Mouse (Mus musculus) retina, adult 2 months (tissue): ENCODE data around the gene 6430628N08Rik.

Experiments
- DNase-seq: peaks from one replicate; pipeline ENCODE4 v3.0.0-alpha.2; 2012; ENCODE audit warnings: low read depth, low spot score

6430628N08Rik gene

DNA sequence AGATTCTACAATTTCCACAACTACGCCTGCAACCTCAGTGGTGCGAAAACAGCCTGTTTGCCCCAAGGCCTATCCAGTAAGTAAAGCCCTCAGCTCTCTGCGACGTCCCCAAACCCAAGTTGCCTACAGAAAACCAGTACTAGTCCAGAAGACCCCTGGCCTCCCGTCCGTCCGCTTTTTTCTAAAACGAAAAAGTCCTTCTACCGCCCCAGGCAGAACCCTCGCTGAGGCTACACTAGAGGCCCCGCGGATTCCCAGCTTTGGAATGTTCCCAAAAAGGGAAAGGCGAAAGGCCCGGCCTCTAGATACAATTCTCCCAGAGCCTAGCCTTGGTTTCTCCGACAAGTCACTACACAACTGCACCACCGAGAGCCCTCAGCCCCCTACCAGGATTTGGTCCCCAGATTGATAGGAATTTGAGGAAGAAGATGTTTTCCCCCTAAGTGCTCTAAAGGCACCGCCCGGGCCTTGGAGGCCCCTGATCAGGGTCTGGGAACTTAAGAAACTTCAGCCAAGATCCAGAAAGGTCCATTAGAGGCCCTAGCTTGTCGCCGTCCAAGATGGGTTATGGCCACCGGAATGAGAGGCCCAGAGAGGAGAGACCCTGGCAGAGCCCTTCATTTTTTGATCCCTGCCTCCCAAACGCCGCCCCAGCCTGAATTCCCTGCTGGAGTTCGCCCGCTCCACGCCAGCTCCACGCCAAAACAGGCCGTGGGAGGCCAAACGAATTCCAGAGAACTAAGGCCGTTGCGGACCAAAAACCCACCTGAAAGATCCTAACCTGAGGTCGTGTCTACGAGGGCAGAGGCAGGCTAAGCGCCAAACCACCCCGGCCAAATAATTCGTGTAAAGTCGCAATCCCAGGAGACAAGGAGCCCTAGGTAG, 48.1 kb downstream of the 6430628N08Rik start:
- DNase-seq, result no peak

DNA sequence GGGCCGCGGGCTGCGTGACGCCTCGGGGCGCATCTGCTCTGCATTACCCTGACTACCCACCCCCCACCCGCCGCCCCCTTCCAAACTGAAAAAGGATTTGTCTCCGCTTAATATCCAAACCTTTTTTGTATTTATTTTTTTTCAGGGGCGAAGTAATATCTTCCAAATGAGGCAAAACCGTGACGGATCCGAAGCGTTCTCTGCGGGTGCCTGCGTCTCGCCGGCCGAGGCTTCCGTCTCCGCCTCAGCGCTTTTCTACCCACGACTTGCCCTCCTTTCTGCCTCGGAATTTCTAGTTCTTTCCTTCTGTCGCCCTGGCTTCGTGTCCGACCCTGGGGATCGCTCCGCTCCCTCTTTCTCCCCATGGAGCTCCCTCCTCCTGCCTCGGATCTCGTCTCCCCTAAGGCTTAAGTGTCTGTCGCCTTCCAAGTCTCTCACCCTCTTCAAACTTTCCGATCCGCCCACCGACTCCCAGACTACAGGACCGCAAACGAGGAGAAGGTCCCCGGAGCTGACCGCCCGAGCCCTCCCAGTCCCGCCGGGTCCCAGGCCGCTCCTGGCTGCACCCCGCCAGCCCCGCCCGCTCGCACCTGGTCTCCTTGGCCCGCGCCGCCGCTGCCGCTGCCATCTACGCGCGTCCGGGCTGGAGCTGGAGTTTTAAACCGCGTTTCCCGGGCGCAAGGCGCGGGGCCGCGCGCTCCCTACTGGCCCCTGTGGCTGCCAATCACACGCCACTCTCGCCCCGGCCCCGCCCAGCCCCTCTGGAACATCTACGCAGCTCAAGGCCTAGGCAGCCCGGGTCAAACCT, 49.0 kb downstream of the 6430628N08Rik start, which contains the start of gene Dmbx1:
Gene Dmbx1, minus strand, starts transcription at position 632 of the 808 bp plus-strand sequence.
- no peak for DNase-seq

GRCm38 (mm10) chr4:115940681-115941080, 50.2 kb downstream of the 6430628N08Rik start:
- DNase-seq, result no peak

DNA sequence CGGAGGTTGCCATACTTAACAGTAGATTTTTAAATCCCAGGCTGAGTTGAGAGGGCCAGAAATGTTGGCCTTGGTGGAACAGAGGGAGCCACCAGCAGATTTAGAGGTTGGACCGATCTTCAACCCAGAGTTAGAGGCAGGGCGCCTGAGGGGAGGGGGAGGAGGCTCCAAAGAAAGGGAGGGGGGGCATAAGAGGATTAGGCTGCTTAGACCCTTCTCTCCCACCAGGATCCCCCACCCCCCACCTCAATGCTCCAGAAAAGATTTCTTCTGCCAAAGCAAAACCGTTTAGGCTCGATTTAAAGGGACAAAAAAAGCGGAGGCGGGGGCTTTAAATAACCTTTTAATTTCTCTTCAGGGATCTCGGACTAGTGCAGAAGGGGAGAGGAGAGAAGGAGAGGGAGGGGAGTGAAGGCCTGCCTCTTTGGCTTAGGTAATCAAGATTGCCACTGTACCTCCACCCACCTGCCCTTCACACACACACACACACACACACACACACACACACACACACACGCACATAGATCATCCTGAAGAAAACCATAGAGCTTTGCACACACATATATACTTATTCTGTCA, 50.9 kb downstream of the 6430628N08Rik start:
- no peak for DNase-seq

- DNase-seq, result no peak
These were observed 53.3 kb downstream of the 6430628N08Rik start for GRCm38 (mm10) chr4:115943669-115944314.
